Mouse (Mus musculus): ENCODE results near the gene Fthl17a. TPM values are rescaled to one million over a fixed set of nuclear protein-coding genes. Genes with fewer than 3 reads are reported as not detected.

Gene Fthl17a
- polyA plus RNA-seq, 1 experiment from 2014 or later = not detected

DNA sequence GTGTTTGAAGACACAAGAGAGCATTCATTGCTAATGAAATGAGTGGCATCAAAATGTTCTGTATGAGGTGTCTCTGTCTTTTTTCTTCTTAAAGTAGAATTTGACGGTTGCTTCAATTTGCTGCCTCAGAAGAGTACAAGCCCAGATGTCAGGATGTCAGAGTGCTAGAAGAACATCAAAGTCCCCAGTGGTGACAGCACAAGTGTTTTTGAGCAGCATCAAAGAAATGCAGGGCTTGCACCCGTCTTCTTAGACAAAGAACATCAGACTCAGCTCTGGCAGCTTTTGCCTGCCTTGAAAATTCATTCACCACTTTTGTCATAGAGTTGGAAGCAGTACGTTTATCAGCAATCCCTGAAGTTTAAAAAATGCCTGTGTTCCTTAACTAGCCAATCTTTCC lies 44.5 kb downstream of the Fthl17a start:
- no peak overlapping the region for H3K9ac ChIP-seq (ENCODE audit: low read depth, low read length)
- H3K4me1 ChIP-seq (replicated peaks; ENCODE audit: control insufficient read depth, insufficient read depth, low read length) = no peaks in the 10 kb centered on the region
- no peak overlapping the region for H3K27ac ChIP-seq (ENCODE audit: low read depth, low read length)
- no peak overlapping the region for H3K4me2 ChIP-seq (replicated peaks; ENCODE audit: low read depth)
- no peaks in the 10 kb centered on the region for H3K36me3 ChIP-seq (ENCODE audit: control insufficient read depth, insufficient read depth)
- H3K27me3 ChIP-seq (replicated peaks; ENCODE audit: control insufficient read depth, insufficient read depth, low read length) = no peaks in the 10 kb centered on the region
- no peaks in the 10 kb centered on the region for H3K9me3 ChIP-seq (ENCODE audit: control insufficient read depth)
- ATAC-seq = no peak
- WGBS = 66% methylated on average over 3 of the region's 3 CpGs
- no peak overlapping the region for H3K4me3 ChIP-seq (ENCODE audit: low read depth, low read length)
- TF ChIP-seq CTCF (IDR thresholded peaks at IDR 0.05; ENCODE audit: low read depth) = no peak

DNA sequence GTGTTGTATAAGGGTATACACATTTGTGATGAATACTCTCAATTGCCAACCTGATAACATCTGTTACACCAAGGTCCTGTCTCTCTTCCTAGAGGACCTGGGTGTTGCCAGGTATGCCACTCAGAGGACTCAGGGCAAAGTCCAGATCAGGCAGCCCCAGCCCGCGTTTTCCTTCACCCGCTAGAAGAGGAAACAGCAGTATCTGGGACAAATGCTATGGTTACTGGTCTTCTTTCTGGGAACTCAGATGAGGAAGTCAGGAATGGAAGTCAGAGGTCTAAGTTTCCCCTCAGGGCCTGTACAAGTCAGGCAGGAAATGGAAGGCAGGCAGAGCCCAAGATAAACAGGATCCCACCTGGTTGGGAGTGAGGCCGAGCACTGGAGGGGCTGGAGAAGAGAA lies 55.2 kb downstream of the Fthl17a start:
- no peaks in the 10 kb centered on the region for H3K36me3 ChIP-seq (ENCODE audit: control insufficient read depth, insufficient read depth)
- 67% methylated on average over 4 of the region's 4 CpGs for WGBS
- ATAC-seq = peak; percentile 60
- no peak overlapping the region for H3K4me3 ChIP-seq (ENCODE audit: low read depth, low read length)
- no peak overlapping the region for H3K4me2 ChIP-seq (replicated peaks; ENCODE audit: low read depth)
- no peak overlapping the region for H3K9ac ChIP-seq (ENCODE audit: low read depth, low read length)
- no peaks in the 10 kb centered on the region for H3K4me1 ChIP-seq (replicated peaks; ENCODE audit: control insufficient read depth, insufficient read depth, low read length)
- no peaks in the 10 kb centered on the region for H3K9me3 ChIP-seq (ENCODE audit: control insufficient read depth)
- TF ChIP-seq CTCF (IDR thresholded peaks at IDR 0.05; ENCODE audit: low read depth) = no peak
- H3K27ac ChIP-seq (ENCODE audit: low read depth, low read length) = no peak overlapping the region
- no peaks in the 10 kb centered on the region for H3K27me3 ChIP-seq (replicated peaks; ENCODE audit: control insufficient read depth, insufficient read depth, low read length)

DNA sequence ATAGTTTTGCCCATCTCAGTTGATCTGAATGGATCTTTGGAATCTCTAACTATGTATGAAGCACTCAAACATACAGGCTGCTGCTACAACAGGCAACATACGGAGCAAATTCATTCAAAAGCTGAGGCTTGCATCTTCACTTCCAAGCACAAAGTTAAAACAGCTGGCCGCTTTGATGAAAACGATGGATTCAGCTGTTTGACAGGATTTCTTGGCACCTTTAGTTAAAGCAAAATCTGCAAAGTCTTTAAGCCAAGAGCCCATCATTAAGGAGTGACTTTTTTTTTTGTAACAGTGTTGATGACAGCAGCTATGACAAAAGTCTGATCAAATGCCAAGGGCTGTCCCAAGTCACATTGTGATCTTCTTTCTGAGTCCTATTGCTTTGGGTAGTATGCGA lies 69.1 kb downstream of the Fthl17a start:
- H3K4me3 ChIP-seq (ENCODE audit: low read depth, low read length) = no peak overlapping the region
- H3K27ac ChIP-seq (ENCODE audit: low read depth, low read length) = no peak overlapping the region
- H3K36me3 ChIP-seq (ENCODE audit: control insufficient read depth, insufficient read depth) = no peaks in the 10 kb centered on the region
- H3K9me3 ChIP-seq (ENCODE audit: control insufficient read depth) = no peaks in the 10 kb centered on the region
- H3K27me3 ChIP-seq (replicated peaks; ENCODE audit: control insufficient read depth, insufficient read depth, low read length) = no peaks in the 10 kb centered on the region
- H3K4me1 ChIP-seq (replicated peaks; ENCODE audit: control insufficient read depth, insufficient read depth, low read length) = no peaks in the 10 kb centered on the region
- TF ChIP-seq CTCF (IDR thresholded peaks at IDR 0.05; ENCODE audit: low read depth) = no peak
- WGBS = 76% methylated on average over 4 of the region's 4 CpGs
- H3K9ac ChIP-seq (ENCODE audit: low read depth, low read length) = no peak overlapping the region
- no peak overlapping the region for H3K4me2 ChIP-seq (replicated peaks; ENCODE audit: low read depth)
- ATAC-seq = no peak

DNA sequence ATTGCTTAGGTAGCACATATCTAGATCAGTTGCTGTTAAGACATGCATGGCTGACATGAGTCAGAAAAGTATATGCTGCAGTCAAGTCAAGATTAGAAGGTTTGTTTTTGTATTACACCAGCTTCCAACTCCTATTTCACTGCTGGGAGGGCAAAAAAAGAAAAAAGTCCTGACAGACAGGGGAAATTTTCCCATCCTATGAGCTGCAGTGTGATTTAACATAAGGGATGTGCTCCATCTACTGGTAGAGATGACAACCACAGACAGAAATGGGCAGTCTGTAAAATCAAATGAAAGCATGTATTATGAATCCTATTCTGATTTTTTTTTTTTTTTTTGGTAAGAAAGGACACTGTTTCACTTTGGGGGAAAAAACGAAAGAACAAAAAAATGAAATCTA lies 69.7 kb downstream of the Fthl17a start:
- TF ChIP-seq CTCF (IDR thresholded peaks at IDR 0.05; ENCODE audit: low read depth) = peak; percentile 67
- H3K9ac ChIP-seq (ENCODE audit: low read depth, low read length) = no peak overlapping the region
- no peaks in the 10 kb centered on the region for H3K4me1 ChIP-seq (replicated peaks; ENCODE audit: control insufficient read depth, insufficient read depth, low read length)
- no peak overlapping the region for H3K27ac ChIP-seq (ENCODE audit: low read depth, low read length)
- no peaks in the 10 kb centered on the region for H3K36me3 ChIP-seq (ENCODE audit: control insufficient read depth, insufficient read depth)
- H3K9me3 ChIP-seq (ENCODE audit: control insufficient read depth) = no peaks in the 10 kb centered on the region
- H3K4me3 ChIP-seq (ENCODE audit: low read depth, low read length) = no peak overlapping the region
- WGBS = 31% methylated on average over 1 of the region's 1 CpGs
- no peak for ATAC-seq
- no peak overlapping the region for H3K4me2 ChIP-seq (replicated peaks; ENCODE audit: low read depth)
- no peaks in the 10 kb centered on the region for H3K27me3 ChIP-seq (replicated peaks; ENCODE audit: control insufficient read depth, insufficient read depth, low read length)

Measured in intestine, postnatal 0 days (tissue).